Mouse (Mus musculus): ENCODE data around the gene Wdr24.

DNA sequence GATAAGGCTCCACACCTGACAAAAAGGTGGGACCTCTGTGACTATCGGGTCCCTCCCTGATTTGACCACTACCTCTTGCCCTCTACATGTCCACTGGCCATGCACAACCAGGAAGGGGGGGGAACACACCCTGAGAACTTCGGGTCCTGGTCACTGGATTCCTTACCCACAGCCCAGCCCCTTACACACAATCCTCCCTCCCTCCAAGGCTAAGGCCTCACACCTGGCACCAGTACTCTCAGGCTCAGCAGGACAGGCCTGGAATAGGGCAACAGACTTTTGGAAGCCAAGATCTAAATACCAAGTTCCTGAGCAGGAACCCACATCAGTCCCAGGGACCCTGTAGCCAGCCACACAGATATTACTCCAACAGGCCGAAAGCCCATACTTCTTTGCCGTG, 15.5 kb downstream of the Wdr24 start:
- TF ChIP-seq CTCF (IDR thresholded peaks at IDR 0.05; ENCODE audit: borderline replicate concordance, extremely low read depth, insufficient read depth, insufficient read length), result no peak
- no peak for TF ChIP-seq POLR2A (IDR thresholded peaks at IDR 0.05; ENCODE audit: borderline replicate concordance, extremely low read depth, insufficient read depth, insufficient read length, poor library complexity, severe bottlenecking)

All from brain, embryonic 14.5 days (tissue).